Mouse (Mus musculus): Measurements from ENCODE around the gene Mctp1.
A peak's percentile ranks its signal among the peaks of the same experiment; 100 is the strongest.
"Not testable (repeated sequence)": the region's sequence is repeated elsewhere in the genome, so short reads cannot be mapped to it uniquely, and the experiment has no call there.

Mctp1 gene

DNA sequence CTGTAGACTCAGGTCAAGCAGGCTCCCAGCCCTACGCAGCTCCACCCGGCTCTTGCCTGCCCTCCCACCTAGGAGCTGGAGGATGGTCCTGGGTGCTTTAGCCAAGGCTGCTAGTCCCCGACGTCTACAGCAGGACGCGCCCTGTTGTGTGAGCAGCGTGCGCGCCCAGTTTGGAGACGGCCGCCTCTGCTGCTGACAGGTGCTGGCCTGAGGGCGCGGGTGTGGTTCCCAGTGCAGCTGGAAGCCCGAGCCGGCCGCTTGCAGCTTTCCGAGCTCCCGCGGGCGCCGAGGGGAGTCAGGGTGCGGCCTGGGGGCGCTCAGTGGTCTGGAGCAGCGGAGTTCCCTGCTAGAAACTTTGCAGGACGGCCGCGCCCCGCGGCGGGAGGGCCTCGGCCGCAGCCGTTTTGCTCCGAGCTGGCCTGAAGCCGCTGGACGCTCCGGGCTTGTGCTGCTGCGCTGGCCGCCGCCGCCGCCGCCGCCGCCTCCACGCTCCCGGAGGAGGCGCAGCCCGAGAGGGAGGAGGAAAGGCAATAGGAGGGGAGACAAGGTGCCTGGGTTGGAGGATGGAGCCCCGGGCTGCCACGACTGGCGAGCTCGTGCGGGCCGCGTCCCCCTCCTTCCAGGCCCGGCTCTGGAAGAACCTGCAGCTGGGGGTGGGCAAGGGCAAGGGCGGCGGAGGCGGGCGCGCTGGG lies at the start of gene Mctp1:
Mctp1 (plus strand) TSS at position 564 of the 692 bp plus-strand sequence.
- no peak for DNase-seq (ENCODE audit: low read depth in 1 of 2, low spot score in 2 of 2)

DNA sequence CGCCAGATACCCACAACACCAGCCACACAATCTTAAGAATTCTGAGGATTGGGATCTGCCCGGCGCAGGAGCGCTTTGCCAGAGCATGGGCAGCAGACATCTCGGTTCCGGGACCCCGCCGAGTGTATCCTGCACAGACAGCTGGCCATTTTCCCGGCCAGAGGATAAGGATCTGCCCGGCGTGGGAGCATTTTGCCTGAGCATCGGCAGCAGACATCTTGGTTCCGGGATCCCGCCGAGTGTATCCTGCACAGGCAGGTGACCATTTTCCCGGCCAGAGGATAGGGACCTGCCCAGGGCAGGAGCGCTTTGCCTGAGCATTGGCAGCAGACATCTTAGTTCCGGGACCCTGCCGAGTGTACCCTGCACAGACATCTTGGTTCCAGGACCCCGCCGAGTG lies 38.4 kb upstream of the Mctp1 start:
- DNase-seq (ENCODE audit: low read depth in 1 of 2, low spot score in 2 of 2): not testable (repeated sequence)

DNA sequence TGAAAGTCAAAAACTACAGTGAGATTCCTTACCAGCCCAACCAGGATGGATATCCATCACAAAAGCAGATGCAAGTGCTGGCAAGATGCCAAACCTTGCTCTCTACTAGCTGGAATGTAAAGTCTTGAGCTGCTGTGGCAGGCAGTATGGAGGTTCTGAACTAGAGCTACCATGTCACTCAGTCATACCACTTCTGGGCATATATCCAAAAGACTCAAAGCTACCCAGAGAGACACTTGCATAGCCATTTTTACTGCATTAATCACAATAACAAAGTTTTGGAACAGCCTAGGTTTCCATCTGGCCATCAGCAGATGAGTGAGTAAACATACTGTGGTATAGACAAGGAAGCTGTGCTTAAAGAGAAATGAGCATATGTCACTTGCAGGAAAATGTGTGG lies 25.6 kb upstream of the Mctp1 start:
- DNase-seq (ENCODE audit: low read depth in 1 of 2, low spot score in 2 of 2): no peak

DNA sequence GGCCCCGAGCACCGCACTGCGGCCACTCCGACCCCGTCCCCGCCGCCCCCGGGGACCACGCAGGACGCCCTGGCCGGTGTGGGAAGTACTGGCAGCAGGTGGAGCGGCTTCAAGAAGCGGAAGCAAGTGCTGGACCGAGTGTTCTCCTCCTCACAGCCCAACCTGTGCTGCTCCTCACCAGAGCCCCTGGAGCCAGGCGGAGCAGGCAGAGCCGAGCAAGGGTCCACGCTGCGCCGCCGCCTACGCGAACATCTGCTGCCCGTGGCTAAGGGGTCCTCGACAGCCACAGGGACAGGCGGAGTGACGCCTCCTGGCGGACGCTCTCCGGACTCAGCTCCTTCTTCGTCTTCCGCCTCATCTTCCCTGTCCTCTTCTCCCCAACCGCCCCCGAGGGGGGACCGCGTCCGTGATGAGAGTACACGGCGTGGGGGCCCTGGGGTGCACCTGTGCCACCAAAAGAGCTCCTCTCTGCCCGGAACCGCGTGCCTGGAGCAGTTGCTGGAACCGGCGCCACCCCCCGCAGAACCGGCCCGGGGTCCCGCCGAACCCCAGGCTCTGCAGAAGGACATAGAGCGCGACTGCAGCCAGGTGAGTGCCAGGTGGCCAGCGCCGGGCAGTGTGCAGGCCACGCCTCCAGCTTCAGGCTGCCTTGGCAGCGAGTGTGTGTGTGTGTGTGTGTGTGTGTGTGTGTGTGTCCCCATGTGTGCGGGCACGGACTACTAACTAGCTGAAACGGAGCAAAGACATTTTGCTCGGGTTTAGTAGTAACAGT lies 515 bp downstream of the Mctp1 start:
- DNase-seq (ENCODE audit: low read depth in 1 of 2, low spot score in 2 of 2): peak in 1 of 2 experiments; percentile 1

DNA sequence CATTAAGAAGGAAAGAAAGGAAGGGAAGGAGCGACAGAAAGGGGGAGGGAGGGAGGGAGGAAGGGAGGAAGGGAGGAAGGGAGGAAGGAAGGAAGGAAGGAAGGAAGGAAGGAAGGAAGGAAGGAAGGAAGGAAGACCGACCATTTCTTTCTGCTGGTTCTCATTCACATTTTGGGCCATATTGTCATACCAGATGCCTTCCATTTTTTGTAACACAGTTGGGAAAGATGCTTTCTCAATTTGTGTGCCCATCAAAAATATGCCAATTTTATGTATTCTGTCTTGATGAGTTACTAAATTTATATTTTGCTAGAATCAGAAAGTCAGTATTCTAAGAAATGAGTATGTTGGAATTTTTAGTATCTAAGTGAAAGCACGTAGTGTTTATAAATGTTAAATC lies 4.3 kb downstream of the Mctp1 start:
- DNase-seq (ENCODE audit: low read depth in 1 of 2, low spot score in 2 of 2): no peak

DNA sequence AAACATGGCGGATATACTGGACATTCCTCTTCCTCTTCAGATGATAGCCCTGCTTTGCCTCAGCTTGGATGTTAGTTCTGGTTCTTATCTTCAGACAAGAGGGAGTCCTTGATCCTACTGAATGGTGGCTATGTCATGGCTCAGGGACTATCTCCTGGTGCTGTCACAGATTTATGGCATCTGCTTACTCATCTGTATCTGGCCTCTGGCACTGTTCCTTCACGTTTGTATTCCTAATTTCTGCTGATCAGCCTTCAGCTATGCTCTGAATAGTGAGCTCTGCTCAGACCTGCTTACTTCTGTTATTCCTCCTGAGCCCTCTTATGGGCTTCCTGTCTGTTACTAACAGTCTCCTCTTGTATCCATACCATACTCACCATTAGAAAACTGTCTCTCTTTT lies 7.6 kb downstream of the Mctp1 start:
- no peak for DNase-seq (ENCODE audit: low read depth in 1 of 2, low spot score in 2 of 2)

DNA sequence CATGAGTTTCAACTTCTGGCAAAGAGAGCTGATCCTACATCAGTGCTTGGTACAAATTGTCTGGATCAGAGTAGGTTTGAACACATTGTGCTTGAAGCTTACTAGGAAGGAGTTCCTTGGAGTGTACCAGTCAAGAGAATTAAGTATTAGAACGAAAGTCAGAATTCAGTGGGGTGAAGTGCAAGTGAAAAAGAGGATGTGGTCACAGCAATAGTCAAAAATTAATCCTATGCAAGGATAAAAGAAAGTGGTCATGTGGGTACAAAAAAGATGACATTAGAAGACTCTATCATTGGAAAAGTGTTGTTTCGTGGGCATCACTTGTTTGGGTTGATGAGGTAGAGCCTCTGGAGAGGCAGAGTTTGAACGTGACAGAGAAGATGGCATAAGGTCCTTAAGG lies 8.8 kb downstream of the Mctp1 start:
- no peak for DNase-seq (ENCODE audit: low read depth in 1 of 2, low spot score in 2 of 2)

DNA sequence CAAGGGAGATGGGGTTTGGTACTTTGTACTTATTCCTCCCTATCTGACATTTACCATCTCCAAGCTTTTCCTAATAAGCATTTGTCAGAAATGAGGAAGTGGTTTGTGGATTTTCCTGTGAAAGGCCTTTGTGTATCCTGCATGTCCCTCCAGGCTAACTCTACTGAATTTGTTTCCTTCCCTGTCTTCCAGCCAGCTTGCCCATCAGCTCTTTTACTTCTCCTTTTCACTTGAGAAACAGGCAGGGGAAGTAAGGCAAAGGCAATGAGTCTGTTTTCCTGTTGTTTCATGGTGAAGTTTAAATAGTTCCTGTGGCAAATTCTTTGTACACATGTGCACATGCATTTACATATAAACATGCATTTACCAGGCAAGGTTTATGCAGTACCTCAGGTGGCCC lies 11.6 kb downstream of the Mctp1 start:
- no peak for DNase-seq (ENCODE audit: low read depth in 1 of 2, low spot score in 2 of 2)

DNA sequence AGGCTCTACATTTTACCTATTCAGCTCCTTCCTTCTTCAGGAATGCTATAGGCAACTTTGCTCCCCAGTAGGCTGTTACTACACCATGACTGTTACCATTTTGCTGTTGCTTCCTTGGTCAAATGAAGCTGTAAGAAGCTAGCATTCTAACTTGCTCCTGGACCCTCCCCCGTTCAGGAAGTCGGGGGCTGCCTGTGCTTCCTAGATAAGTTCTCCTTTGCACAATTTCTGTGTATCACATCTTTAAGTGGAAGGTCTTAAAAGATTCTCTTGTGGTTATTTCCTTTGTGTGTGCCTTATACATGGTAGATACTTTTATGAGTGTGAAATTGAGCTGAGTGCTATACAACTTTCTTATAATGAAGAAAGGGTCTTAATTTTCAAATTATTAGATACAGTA lies 25.0 kb downstream of the Mctp1 start:
- DNase-seq (ENCODE audit: low read depth in 1 of 2, low spot score in 2 of 2): no peak

DNA sequence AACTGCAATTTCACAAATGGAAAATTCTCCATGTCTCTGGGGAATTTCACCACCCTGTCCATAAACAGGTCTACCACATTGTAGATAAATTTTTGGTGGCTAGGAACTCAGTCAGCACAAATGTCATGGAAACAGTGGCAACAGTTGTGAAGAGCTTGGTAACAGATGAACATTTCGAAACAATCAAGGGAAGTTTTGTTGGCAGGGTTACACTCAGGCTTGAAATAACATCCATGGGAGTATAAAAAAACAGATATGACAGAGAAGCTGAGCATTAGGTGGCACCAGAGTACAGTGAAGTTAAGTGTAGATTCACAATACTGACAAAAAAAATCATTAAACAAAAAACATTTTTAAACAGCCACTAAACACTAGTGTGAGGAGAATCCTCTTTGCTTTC lies 26.3 kb downstream of the Mctp1 start:
- no peak for DNase-seq (ENCODE audit: low read depth in 1 of 2, low spot score in 2 of 2)

DNA sequence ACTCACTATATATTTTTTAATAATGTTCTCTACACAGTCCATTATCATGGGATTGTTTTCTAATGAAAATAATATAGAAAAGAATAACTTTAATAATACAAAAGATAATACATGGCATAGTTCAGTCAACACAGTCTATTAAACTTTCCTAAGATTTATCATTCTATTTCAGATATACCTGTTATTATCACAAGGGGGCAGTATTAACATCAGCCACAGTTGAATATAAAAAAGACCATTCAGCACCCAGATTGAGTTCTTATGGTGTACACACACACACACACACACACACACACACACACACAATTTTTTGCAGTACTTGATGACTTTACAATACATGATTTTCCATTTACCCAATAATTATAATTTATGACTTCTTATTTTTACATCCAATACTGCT lies 31.0 kb downstream of the Mctp1 start:
- no peak for DNase-seq (ENCODE audit: low read depth in 1 of 2, low spot score in 2 of 2)

DNA sequence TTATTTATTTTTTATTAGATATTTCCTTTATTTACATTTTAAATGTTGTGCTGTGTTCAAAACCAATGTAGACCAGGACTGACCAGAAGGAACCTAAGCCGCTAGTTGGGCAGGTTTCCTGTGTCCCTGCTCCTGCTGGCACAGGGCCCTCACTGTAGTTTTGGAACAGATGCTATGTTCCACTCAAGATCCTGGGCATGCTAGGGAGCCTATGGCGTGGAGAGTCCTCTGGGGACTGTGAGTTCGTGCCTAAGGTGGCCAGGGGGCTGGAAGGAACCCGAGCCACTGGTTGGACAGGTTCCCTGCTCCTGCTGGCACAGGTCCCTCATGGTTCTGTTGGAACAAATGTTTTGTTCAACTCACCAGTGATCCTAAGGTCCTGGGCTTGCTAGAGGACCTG lies 35.8 kb downstream of the Mctp1 start:
- DNase-seq (ENCODE audit: low read depth in 1 of 2, low spot score in 2 of 2): no peak

DNA sequence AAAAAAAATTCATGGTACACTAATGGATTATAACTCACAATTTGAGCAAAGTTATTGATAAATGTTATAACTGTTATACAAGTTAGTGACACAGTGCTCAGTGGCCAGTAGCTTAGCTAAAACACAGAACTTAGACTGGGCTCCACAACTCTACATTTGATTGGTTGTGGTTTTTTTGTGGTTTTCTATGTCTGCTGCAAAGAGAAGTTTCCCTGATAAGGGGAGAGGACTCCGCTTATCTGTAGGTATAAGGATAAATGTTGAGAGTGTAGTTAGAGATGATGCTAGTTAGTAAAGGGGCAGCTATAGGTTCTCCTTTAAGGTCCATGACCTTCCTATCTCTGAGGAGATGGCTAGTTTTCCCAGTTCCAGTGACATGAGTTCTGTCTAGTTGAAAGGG lies 36.7 kb downstream of the Mctp1 start:
- no peak for DNase-seq (ENCODE audit: low read depth in 1 of 2, low spot score in 2 of 2)

DNA sequence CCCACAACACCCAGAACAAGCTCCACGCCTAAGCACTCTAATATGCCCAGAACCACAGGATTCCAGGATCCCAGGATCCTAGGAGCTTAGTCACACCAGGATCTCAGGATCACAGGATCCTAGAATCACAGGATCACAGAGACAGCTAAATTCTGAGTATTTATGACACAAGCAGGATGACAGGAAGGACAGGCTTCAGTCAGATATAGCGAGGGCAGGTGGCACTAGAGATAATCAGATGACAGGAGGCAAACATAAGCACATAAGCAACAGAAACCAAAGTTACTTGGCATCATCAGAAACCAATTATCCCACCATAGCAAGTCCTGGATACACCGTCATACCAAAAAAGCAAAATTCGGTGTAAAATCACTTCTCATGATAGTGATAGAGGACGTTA lies 37.8 kb downstream of the Mctp1 start:
- no peak for DNase-seq (ENCODE audit: low read depth in 1 of 2, low spot score in 2 of 2)

DNA sequence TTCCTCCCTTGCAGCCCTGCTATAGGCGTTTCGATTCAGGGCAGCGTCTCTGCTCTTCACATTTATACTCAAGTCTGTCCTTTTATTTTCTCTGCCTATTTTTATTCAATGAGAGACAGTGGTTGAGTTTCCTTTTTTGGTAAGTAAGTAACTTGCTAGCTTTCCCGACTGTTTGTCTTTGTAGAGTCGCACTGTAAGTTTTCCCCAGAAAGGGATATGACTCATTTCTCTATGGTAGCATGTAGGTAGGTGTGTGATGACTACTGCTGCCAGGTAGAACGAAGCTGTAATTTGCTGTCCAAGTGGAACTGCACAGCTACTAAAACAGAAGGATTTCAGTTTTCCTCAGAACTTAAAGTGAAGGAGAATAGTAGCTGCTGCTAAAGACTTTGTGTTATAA lies 45.1 kb downstream of the Mctp1 start:
- no peak for DNase-seq (ENCODE audit: low read depth in 1 of 2, low spot score in 2 of 2)

DNA sequence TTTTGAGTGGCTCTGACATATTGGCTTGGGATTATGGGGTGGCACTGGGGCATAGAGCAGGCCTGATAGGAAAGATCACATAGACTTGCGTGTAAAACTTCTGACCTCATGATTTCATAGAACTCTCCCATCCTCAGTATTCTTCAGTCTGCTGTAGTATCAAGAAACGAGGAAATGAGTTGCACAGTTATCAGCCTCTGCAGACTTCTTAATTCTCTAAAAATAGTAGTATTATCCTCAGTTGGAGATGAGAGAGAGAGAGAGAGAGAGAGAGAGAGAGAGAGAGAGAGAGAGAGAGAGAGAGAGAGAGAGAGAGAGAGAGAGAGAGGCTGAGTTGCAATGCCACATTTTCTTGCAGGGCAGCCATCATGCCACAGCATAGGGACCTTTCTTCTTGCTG lies 45.6 kb downstream of the Mctp1 start:
- no peak for DNase-seq (ENCODE audit: low read depth in 1 of 2, low spot score in 2 of 2)

DNA sequence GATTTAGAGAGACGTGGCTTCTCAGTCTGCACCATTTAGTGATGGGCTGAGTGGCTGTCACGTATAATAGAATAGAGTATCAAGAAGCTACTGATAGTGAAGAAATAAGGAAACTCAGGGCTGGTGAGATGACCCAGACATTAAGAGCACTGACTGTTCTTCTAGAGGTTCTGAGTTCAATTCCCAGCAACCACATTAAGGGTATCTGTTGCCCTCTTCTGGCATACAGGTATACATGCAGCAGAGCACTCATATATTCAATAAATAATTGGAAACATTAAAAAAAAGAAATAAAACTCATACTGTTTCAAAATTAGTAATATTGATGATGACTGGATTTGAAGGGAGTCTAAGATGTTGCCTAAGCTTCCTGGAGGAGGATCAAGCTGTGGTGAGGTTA lies 47.6 kb downstream of the Mctp1 start:
- no peak for DNase-seq (ENCODE audit: low read depth in 1 of 2, low spot score in 2 of 2)

DNA sequence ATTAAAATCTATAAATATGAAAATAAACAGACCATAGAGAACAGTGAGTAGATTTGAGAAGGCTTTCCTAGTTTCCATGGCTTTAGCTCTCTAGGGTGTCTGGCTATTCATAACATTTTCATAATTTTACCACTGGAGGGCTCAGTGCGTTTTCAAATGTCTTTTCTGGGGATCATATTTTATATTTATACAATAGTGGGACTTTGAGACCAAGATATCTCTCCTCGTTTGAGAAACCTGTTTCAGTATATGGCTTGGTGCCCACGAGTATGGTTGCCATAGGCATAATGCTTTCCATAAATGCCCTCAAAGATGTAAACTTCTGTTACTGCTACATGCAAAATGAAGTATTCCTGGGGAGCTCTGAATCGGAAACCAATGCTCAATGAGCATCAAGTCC lies 49.1 kb downstream of the Mctp1 start:
- DNase-seq (ENCODE audit: low read depth in 1 of 2, low spot score in 2 of 2): no peak

DNA sequence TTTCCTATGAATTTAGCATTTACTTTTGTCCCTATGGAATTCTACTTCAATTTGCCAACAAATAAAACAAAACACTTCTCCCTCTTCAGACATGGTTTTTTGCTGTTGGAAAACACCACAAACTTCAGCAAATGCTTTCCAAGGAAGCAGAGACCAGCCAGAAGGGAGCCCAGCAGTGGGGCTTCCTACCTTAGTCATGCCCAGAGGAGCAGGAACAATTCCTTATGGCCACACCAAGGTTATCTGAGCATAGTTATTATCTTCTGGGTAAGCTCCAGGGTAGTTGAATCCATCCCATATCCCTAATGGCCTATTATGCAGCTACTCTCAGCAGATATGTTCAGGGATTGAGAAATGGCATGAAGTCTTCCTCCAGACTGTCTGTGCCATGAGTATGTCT lies 52.1 kb downstream of the Mctp1 start:
- DNase-seq (ENCODE audit: low read depth in 1 of 2, low spot score in 2 of 2): no peak

DNA sequence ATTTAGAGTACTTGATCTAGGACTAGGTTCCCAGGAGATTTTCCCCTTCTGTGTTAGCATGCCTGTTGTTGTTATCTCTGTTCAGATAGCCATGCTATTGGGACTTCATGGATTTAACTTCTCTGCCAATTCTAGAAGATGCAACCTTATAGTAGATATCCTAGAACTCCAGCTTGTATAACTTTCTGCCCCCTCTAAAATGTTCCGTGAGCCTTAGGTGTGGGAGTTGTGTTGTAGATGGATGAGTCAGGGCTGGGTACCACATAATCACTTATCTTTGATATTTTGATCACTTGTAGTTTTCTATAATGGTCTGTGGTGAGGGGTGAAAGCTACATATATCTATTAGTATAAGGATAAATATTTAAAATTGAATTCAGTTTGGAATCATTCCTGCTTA lies 54.4 kb downstream of the Mctp1 start:
- DNase-seq (ENCODE audit: low read depth in 1 of 2, low spot score in 2 of 2): no peak

DNA sequence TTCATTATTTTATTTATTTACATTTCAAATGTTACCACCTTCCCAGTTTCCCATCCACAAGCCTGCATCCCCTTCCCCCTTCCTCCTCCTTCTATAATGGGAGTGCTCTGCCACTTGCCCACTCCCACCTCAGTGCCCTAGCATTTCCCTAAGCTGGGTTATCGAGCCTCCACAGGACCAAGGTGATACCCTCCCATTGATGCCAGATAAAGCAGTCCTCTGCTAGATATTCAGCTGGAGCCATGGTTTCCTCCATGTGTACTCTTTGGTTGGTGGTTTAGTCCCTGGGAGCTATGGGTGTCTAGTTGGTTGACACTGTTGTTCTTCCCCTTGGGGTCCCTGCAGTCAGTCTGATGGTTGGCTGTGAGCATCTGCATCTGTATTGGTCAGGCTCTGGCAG lies 61.7 kb downstream of the Mctp1 start:
- no peak for DNase-seq (ENCODE audit: low read depth in 1 of 2, low spot score in 2 of 2)

DNA sequence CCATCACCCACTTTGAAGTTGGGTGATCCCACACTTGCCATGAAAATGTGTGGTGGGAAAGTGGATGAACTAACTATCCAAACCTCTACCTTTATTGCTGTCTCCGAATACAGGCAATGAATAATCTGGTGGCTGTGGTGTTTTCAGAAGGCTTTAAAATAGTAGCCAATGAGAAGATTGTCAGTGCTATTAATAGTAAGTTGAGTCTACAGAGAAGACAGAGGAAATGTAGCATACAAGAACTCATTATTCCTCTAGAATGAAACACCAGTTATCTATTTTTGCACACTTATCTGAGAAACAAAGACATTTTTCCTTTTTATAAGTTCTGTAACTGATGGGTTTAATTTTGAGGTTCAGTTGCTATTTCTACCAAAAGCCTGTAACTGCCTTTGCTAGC lies 63.2 kb downstream of the Mctp1 start:
- no peak for DNase-seq (ENCODE audit: low read depth in 1 of 2, low spot score in 2 of 2)

DNA sequence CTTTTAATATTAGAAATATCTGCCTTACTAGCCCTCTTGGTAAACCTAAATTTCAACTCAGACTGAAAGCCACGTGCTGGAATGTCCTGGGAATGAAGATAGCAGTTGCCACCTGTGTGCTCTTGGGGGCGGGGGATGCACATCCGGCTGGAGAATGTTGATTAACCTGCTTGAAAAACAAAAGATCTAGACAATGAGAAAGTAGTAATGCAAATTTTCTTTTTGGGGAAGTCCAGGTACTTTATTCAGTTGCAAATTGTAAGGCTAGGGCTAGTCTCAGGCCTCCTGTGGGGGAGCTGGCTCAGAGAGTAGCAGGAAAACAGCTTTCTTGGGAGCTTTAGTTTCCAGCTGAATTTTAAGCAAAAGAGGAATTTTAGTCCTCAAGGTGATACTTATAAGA lies 67.2 kb downstream of the Mctp1 start:
- not testable (repeated sequence) for DNase-seq (ENCODE audit: low read depth in 1 of 2, low spot score in 2 of 2)

All from monocyte, adult 2 months (primary cell).